Mouse (Mus musculus) ZHBTc4 (cell line): ENCODE results near the gene Rims1.
A peak's percentile ranks its signal among the peaks of the same experiment; 100 is the strongest.

Source experiments
- DNase-seq: peaks from one replicate; pipeline ENCODE4 v3.0.0-alpha.2; 2011; ENCODE audit warnings: low read depth, low spot score

Rims1 gene

DNA sequence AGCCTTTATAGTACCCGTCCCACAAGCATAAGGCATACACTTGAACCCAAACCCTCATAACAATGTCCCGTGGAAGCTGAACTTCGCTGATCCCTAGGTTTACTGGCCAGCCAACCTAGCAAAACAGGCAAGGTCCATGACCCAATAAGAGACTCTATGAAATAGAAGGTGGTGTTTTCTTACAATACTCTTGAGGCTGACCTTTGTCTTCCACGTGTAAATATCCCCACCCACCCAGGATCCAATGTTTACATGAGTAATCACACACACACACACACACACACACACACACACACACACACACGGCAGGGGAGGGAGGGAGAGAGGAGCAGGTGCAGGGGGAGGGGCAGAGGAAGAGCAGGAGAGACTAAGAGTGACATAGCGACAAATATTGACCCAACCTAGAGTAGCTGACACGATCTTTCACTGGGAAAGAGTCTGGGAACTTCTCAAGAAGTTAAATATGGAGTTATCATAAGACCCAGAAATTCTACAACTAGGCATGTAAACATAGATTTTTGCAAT, 217.9 kb downstream of the Rims1 start:
- DNase-seq, result no peak

DNA sequence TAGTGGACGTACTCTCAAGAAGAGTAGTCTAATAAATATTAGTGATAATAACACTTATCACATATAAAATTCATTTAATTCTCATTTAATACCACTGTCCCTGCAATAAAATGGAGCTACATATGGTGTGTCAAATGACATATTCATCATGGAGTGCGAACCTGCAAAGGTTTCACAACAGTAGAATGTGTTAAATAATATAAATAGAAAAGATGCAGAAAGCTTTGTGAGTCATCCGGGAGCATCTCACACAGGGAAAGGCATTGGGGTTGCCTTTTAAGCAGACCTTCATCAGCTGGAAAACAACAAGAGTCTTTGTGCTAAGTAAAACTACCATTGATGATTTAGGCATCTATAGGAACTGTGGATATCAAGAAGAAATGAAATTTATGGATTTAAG, 220.2 kb downstream of the Rims1 start:
- no peak for DNase-seq

DNA sequence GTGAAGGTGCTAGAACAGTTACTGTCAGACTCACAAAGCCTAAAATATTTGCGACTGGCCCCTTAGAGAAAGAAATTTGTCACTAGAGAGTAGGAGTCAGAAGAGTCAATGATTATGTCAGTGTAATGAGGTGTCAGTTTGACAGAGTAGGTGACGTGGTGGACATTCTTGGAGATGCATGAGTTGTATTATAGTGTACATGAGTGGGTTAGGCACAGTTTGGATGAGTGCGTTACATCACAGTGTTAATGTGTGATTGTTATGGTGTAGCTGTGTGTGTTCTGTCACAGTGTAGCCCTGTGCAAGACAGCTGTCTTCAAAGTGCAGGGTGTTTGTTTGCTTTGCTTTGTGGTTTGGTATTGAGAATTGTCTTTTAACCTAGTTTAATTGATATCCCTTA, 226.3 kb downstream of the Rims1 start:
- no peak for DNase-seq

GRCm38 (mm10) chr1:22572720-22573119, 233.1 kb downstream of the Rims1 start:
- no peak for DNase-seq

- DNase-seq, result no peak
Observed at GRCm38 (mm10) chr1:22546273-22546672, 259.5 kb downstream of the Rims1 start.

DNA sequence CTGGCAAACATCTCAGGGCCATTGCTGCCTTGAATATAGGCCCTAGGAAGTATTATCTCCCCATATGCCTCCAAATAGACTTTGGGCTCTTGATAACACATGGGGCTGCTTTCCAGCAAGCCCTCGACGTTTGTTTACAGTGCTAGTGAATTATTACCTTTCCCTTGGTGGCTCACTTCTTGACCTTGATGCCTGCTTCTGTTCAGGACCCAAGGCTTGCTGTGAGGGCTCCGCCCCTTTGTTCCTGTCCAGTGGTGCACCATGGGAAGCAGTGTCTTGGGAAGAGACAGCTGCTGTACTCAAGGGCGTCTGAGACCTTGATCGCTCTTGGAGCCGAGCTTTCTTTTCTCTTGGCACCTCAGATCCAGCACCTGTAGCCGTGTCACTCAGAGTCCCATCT, 267.7 kb downstream of the Rims1 start:
- DNase-seq, result peak; percentile 48

DNA sequence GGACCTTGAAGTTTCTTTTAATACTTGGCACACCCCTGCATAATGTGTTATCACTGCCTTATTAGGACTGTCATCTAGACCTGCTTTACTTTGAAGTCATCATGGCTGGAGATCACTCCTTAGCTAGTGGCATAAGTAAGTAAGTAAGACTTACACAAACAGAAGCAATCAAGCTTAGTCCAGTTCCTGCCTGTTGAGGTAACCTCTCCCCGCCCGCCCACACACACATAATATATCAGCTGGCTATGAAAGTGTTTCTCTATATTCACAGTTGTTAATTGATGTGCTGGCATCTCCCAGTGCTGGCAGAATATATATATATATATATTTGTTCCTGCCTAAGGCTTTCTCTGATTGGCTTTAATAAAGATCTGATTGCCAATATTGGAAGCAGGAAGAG, 269.0 kb downstream of the Rims1 start:
- DNase-seq, result no peak

DNA sequence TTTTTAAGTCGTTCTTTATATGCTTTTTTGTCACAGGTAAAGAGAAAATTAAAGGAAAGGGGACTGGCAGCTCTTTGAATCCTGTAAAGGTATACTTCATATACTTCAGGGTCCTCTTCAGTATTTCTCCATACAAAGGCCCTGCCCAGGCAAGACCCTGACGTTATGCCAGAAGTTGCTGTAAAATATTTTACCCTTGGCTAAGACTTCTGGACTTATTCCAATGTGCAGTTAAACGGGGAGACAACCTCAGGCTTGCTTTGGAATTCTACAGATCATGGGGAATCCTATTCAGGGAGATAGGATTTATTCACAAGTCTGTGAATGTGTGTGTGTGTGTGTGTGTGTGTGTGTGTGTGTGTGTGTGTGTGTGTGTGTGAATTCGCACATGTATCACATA, 270.7 kb downstream of the Rims1 start:
- DNase-seq, result no peak

DNA sequence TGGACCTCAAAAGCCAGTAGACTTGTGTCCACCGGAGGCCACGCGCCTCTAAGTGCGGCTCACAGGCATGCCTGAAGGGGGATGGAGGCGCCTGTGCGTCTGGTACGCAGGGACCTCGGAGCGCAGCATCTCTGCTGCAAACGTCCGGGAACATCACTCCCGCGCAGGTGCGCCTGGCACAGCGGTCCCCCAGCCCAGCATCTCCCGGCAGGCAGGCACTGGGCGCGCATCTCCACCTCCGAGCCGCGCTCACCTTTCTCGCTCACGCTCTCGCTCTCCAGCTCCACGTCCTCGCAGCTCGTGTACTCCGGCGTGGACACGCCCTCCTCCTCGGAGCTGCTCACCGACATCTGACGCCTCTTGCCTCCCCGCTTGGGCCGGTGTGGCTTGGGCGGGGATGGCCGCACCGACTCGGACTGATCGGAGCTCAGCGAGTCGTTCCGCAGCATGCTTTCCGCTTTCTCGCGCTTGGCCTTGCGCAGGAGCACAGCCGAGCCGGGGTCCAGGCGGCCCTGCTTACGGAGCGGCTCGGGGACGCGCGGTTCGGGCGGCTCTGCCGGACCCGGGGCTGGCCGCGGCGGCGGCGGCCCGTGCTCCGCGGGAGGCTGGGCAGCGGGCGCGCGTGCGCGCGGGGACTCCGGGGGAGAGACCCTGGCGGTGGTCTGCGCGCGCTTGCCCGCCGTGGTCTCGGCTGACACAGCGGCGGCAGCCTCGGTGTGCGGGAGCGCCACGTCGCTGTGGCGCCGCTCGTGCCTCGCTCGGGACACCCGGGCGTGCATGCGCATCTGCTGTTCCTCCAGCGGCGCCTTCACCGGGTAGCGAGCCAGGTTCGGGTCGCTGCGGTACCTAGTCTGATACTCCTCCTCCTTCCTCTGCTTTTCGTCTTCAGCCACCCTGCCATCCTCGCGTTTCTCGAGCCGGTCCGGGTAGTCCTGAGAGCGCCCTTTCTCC, 272.4 kb downstream of the Rims1 start:
- peak; percentile 86 for DNase-seq

- DNase-seq, result no peak
Observed at GRCm38 (mm10) chr1:22515103-22515502, 290.7 kb downstream of the Rims1 start.

DNA sequence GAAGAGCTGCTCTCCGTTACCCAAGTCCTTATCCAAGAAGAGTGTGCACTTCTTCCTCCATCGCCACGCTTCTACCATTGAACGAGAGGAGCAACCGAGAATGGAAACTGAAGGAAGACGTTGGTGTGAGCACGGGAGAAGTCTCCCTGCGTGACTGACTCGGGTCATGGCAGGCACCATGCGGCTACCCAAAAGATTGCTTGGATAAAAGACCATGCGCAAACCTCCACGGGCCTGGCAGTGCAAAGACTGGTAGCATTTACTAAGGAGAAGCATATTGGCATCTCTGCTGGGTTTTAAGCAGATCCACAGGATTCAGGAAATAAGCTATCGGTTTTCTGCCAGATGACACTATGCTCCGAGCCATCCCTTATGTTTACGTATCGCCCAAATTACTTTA, 293.4 kb downstream of the Rims1 start:
- peak; percentile 18 for DNase-seq

- no peak for DNase-seq
Observed at GRCm38 (mm10) chr1:22511614-22512013, 294.2 kb downstream of the Rims1 start.

GRCm38 (mm10) chr1:22508735-22509615, 296.8 kb downstream of the Rims1 start:
- no peak for DNase-seq

- peak; percentile 59 for DNase-seq
Observed at GRCm38 (mm10) chr1:22487270-22487864, 318.4 kb downstream of the Rims1 start.

DNA sequence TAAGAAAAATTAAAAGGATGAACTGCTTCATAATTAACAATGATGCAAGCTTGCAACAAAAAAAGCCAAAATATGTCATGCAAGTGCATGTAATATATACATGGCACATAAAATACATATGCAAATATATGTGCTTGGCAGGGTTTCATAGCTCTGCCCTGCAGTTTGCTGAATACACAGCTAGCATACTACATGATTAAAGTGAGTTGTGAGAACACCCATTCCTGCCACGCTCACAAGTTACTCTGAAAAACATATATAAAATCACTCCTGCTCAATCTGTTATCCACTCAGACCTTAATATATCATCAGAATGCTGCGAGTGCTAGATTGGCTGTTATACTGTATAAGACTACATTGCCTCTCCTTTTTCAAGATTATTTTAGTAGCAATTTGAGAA, 329.6 kb downstream of the Rims1 start:
- no peak for DNase-seq

DNA sequence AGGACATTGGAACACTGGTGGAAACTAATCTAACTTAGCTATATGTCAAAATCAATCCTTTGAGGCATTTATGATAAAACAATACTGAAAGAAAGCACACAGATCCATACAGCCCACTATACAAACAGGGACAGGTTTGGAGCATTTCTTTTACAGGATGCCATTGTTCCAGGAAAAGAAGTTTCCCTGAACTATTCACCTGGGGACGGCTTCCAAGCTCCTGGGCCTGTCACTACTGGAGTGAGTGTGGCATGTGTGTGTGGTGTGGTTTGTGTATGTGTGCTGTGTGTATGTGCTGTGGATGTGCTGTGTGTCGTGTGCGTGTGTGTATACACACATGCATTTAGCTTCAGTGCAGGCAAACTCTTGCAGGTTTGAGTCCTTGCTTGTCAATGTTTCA, 338.8 kb downstream of the Rims1 start:
- DNase-seq, result peak; percentile 71

GRCm38 (mm10) chr1:22466597-22466996, 339.2 kb downstream of the Rims1 start:
- DNase-seq, result peak; percentile 96

- no peak for DNase-seq
Observed at GRCm38 (mm10) chr1:22424020-22424419, 381.8 kb downstream of the Rims1 start.

- peak; percentile 29 for DNase-seq
Observed at GRCm38 (mm10) chr1:22422102-22422501, 383.7 kb downstream of the Rims1 start.

DNA sequence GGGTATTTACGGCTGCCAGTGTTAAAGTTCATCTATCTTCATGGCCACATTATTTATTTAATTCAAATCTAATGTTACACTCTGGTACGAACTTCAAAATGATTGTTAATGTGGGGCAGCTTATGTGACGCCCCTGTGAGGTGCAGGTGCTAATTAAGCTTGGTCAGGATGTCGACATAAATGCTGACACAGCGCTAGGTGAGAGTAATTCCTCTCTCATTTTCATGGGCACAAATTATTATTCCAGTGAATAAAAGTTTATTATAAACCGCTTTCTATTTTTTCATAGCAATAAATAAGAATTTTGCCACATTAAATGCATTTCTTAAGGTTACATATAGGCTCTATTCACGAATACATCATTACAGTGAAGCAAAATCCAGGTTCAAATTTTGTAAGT, 395.6 kb downstream of the Rims1 start:
- DNase-seq, result no peak

DNA sequence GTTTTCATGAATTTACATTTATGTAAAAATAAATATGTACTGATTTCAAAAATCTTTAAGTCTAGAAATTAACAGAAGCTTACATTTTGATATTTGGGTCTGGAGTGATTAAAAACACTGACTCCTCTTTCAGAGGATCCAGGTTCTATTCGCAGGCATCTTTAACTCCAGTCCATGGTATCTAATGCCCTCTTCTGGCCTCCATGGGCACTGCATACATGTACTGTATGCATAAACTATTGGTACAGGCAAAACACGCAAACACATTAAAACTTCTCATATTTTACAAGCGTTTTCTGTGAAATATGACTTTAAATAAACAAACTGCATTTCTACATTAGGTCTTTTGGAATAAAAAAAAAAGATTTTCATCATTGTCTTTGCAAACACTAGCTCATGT, 419.4 kb downstream of the Rims1 start:
- peak; percentile 54 for DNase-seq

GRCm38 (mm10) chr1:22377652-22378051, 428.1 kb downstream of the Rims1 start:
- DNase-seq, result peak; percentile 58
